Mouse (Mus musculus) C2C12 (cell line): ENCODE measurements around the gene Rex1bd.

ENCODE experiments used
- CTCF ChIP-seq: IDR thresholded peaks from one replicate; pipeline ENCODE4 v1.5.1; 2011; ENCODE audit not compliant: control insufficient read depth, insufficient read depth, insufficient read length
- MYOG ChIP-seq: IDR thresholded peaks from one replicate; pipeline ENCODE4 v1.6.1; 2011; ENCODE audit not compliant: control insufficient read depth, insufficient read length; ENCODE audit errors: extremely low read depth
- USF1 ChIP-seq: IDR thresholded peaks from one replicate; pipeline ENCODE4 v1.6.1; 2011; ENCODE audit warnings: low read depth, mild to moderate bottlenecking, control low read depth, moderate library complexity

- TF ChIP-seq MYOG, result no peak
- no peak for TF ChIP-seq CTCF
- TF ChIP-seq USF1, result no peak
These were observed 38.6 kb downstream of the Rex1bd start for GRCm38 (mm10) chr8:70467907-70468306.
